Comparison of ENCODE assay signal across 27 mouse cellular contexts in genomic region chr6:38192952-38193351, GRCm38 (mm10).
"Had no signal": no experiment of that assay in that cellular context is flagged by ENCODE, and none has a peak within 500 bp of the region (broad histone marks: within the 10 kb centered on the region; RNA-seq: fewer than 3 reads in every experiment).

No protein-coding gene starts in this region.

- H3K9me3 ChIP-seq: embryonic facial prominence, embryonic 10.5 days; embryonic facial prominence, embryonic 12.5 days; embryonic facial prominence, embryonic 13.5 days; embryonic facial prominence, embryonic 15.5 days; forebrain, embryonic 10.5 days; forebrain, embryonic 12.5 days; forebrain, embryonic 13.5 days; forebrain, embryonic 15.5 days had no signal

- ATAC-seq: forebrain, embryonic 13.5 days; forebrain, embryonic 14.5 days; forebrain, embryonic 15.5 days; forebrain, embryonic 16.5 days; forebrain, postnatal 0 days had no signal

- H3K27me3 ChIP-seq: embryonic facial prominence, embryonic 12.5 days; embryonic facial prominence, embryonic 13.5 days; embryonic facial prominence, embryonic 15.5 days; forebrain, embryonic 12.5 days; forebrain, embryonic 13.5 days; forebrain, embryonic 15.5 days had no signal

- DNase-seq: cerebellum, adult 2 months; cerebellum, adult 8-10 months; cerebellum, adult 9-10 months; cerebellum, adult 9-11 months; cerebellum, postnatal 10 days; cerebellum, postnatal 14 days; cerebellum, postnatal 25 days; cerebellum, postnatal 36 days; embryo, embryonic 11 days; forebrain, postnatal 0 days; gastrocnemius, adult 2 months; gastrocnemius, postnatal 10 days; gastrocnemius, postnatal 14 days; gastrocnemius, postnatal 25 days; gastrocnemius, postnatal 36 days; heart, adult 18-20 months had no signal

- H3K4me3 ChIP-seq: embryonic facial prominence, embryonic 10.5 days; embryonic facial prominence, embryonic 12.5 days; embryonic facial prominence, embryonic 13.5 days; embryonic facial prominence, embryonic 15.5 days; erythroblast, embryonic 14.5 days; forebrain, embryonic 10.5 days; forebrain, embryonic 12.5 days; forebrain, embryonic 13.5 days; forebrain, embryonic 15.5 days; gastrocnemius, adult 2 months had no signal

- H3K27ac ChIP-seq: embryonic facial prominence, embryonic 10.5 days; embryonic facial prominence, embryonic 12.5 days; embryonic facial prominence, embryonic 13.5 days; embryonic facial prominence, embryonic 15.5 days; forebrain, embryonic 10.5 days; forebrain, embryonic 12.5 days; forebrain, embryonic 13.5 days; forebrain, embryonic 15.5 days; gastrocnemius, adult 2 months had no signal

- H3K9ac ChIP-seq: embryonic facial prominence, embryonic 12.5 days; embryonic facial prominence, embryonic 13.5 days; embryonic facial prominence, embryonic 15.5 days; forebrain, embryonic 12.5 days; forebrain, embryonic 13.5 days; forebrain, embryonic 15.5 days; forebrain, postnatal 0 days had no signal

- H3K4me2 ChIP-seq: embryonic facial prominence, embryonic 12.5 days; embryonic facial prominence, embryonic 13.5 days; embryonic facial prominence, embryonic 15.5 days; forebrain, embryonic 12.5 days; forebrain, embryonic 13.5 days; forebrain, embryonic 15.5 days had no signal

- H3K4me1 ChIP-seq: embryonic facial prominence, embryonic 10.5 days; embryonic facial prominence, embryonic 12.5 days; embryonic facial prominence, embryonic 15.5 days; forebrain, embryonic 10.5 days; forebrain, embryonic 12.5 days; forebrain, embryonic 13.5 days; forebrain, embryonic 15.5 days had no signal
